Mouse (Mus musculus): ENCODE data around the gene Lhfp.

The Lhfp gene

GRCm38 (mm10) chr3:53284471-53285177 is 243.3 kb downstream of the Lhfp start:
- DNase-seq, result peak; percentile 5

GRCm38 (mm10) chr3:53288662-53289061 is 247.3 kb downstream of the Lhfp start:
- DNase-seq, result no peak

- no peak for DNase-seq
Measured at GRCm38 (mm10) chr3:53289589-53290219, 248.4 kb downstream of the Lhfp start.

- no peak for DNase-seq
Measured at GRCm38 (mm10) chr3:53291185-53291584, 249.9 kb downstream of the Lhfp start.

GRCm38 (mm10) chr3:53291945-53292344 is 250.6 kb downstream of the Lhfp start:
- no peak for DNase-seq

- DNase-seq, result no peak
Measured at GRCm38 (mm10) chr3:53292474-53292873, 251.1 kb downstream of the Lhfp start.

GRCm38 (mm10) chr3:53292979-53293378 is 251.7 kb downstream of the Lhfp start:
- DNase-seq, result no peak

- no peak for DNase-seq
Measured at GRCm38 (mm10) chr3:53293901-53294433, 252.6 kb downstream of the Lhfp start.

GRCm38 (mm10) chr3:53294855-53295254 is 253.5 kb downstream of the Lhfp start:
- no peak for DNase-seq

GRCm38 (mm10) chr3:53301866-53302265 is 260.5 kb downstream of the Lhfp start:
- no peak for DNase-seq

- DNase-seq, result no peak
Measured at GRCm38 (mm10) chr3:53304123-53304900, 263.0 kb downstream of the Lhfp start.

GRCm38 (mm10) chr3:53305860-53306259 is 264.5 kb downstream of the Lhfp start:
- DNase-seq, result no peak

GRCm38 (mm10) chr3:53308649-53309048 is 267.3 kb downstream of the Lhfp start:
- DNase-seq, result no peak

- DNase-seq, result no peak
Measured at GRCm38 (mm10) chr3:53310093-53310492, 268.8 kb downstream of the Lhfp start.

GRCm38 (mm10) chr3:53310615-53311014 is 269.3 kb downstream of the Lhfp start:
- DNase-seq, result no peak

Data from lung, postnatal 14 days (tissue).